Mouse (Mus musculus): ENCODE measurements around the gene Fbxw8. TPM values are rescaled to one million over a fixed set of nuclear protein-coding genes. Genes with fewer than 3 reads are reported as not detected.

The Fbxw8 gene
- total and polyA plus RNA-seq, 2 experiments, result 15.9 to 31.7 TPM

DNA sequence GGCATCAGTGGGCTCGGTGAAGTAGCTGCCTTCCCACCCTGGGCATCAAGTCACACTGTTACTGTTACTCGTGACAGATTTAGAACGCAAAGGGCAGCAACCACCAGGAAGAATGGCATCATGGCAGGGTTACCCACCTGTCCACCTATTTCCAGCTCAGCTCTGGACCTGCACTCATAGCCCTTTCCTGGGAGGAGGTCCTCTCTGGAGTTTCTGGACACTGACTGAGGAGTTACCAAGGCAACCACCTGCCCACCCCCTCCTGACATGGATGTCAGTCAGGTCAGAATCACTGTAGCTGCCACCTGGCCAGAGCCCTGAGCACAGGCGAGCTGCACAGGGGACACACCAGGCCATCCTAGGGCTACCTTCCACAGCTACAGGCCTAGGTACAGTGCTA lies 28.6 kb downstream of the Fbxw8 start:
- Histone ChIP-seq H3K36me3 (ENCODE audit: control insufficient read depth, insufficient read depth, low read length) (peaks cover 7% of the 10 kb centered on the region; the same call in 1 of the 2 replicates), H3K9ac (ENCODE audit: low read depth, low read length) (no peak overlapping the region), H3K27ac (replicated peaks; ENCODE audit: insufficient read depth, low read depth, low read length) (no peak overlapping the region), H3K79me2 (ENCODE audit: control insufficient read depth, insufficient read depth, low read length) (no peaks in the 10 kb centered on the region; the same call in 1 of the 2 replicates), H3K27me3 (ENCODE audit: control insufficient read depth, insufficient read depth, low read length) (no peaks in the 10 kb centered on the region), H3K4me3 (ENCODE audit: insufficient read depth, low read depth, low read length) (no peak overlapping the region), H3K4me1 (ENCODE audit: control insufficient read depth, insufficient read depth, low read length) (no peaks in the 10 kb centered on the region)
- 94% methylated on average over 4 of the region's 4 CpGs for WGBS
- no peak for DNase-seq (ENCODE audit: extremely low read depth, low read depth, low spot score)
- TF ChIP-seq CTCF (IDR thresholded peaks at IDR 0.05; ENCODE audit: low read depth, low read length), result no peak
- no peak for TF ChIP-seq POLR2A (IDR thresholded peaks at IDR 0.05; ENCODE audit: extremely low read depth, insufficient read depth, low read length)

- Histone ChIP-seq H3K27ac (replicated peaks; ENCODE audit: insufficient read depth, low read depth, low read length) (no peak overlapping the region), H3K36me3 (ENCODE audit: control insufficient read depth, insufficient read depth, low read length) (peaks cover 5% of the 10 kb centered on the region; the same call in 1 of the 2 replicates), H3K27me3 (ENCODE audit: control insufficient read depth, insufficient read depth, low read length) (no peaks in the 10 kb centered on the region), H3K79me2 (ENCODE audit: control insufficient read depth, insufficient read depth, low read length) (no peaks in the 10 kb centered on the region), H3K9ac (ENCODE audit: low read depth, low read length) (no peak overlapping the region), H3K4me1 (ENCODE audit: control insufficient read depth, insufficient read depth, low read length) (no peaks in the 10 kb centered on the region), H3K4me3 (ENCODE audit: insufficient read depth, low read depth, low read length) (no peak overlapping the region)
- TF ChIP-seq CTCF (IDR thresholded peaks at IDR 0.05; ENCODE audit: low read depth, low read length) (no peak), POLR2A (IDR thresholded peaks at IDR 0.05; ENCODE audit: extremely low read depth, insufficient read depth, low read length) (no peak)
- 81% methylated on average over 10 of the region's 10 CpGs for WGBS
- DNase-seq (ENCODE audit: extremely low read depth, low read depth, low spot score), result no peak
Measured at GRCm38 (mm10) chr5:118123096-118123495, 32.2 kb downstream of the Fbxw8 start.

GRCm38 (mm10) chr5:118121928-118122327 lies 33.3 kb downstream of the Fbxw8 start:
- Histone ChIP-seq H3K27ac (replicated peaks; ENCODE audit: insufficient read depth, low read depth, low read length) (no peak overlapping the region), H3K4me3 (ENCODE audit: insufficient read depth, low read depth, low read length) (no peak overlapping the region), H3K27me3 (ENCODE audit: control insufficient read depth, insufficient read depth, low read length) (no peaks in the 10 kb centered on the region), H3K79me2 (ENCODE audit: control insufficient read depth, insufficient read depth, low read length) (no peaks in the 10 kb centered on the region), H3K4me1 (ENCODE audit: control insufficient read depth, insufficient read depth, low read length) (no peaks in the 10 kb centered on the region), H3K36me3 (ENCODE audit: control insufficient read depth, insufficient read depth, low read length) (peaks cover 2% of the 10 kb centered on the region; the same call in 1 of the 2 replicates), H3K9ac (ENCODE audit: low read depth, low read length) (no peak overlapping the region)
- WGBS, result 81% methylated on average over 4 of the region's 4 CpGs
- DNase-seq (ENCODE audit: extremely low read depth, low read depth, low spot score), result no peak
- TF ChIP-seq CTCF (IDR thresholded peaks at IDR 0.05; ENCODE audit: low read depth, low read length) (no peak), POLR2A (IDR thresholded peaks at IDR 0.05; ENCODE audit: extremely low read depth, insufficient read depth, low read length) (no peak)

DNA sequence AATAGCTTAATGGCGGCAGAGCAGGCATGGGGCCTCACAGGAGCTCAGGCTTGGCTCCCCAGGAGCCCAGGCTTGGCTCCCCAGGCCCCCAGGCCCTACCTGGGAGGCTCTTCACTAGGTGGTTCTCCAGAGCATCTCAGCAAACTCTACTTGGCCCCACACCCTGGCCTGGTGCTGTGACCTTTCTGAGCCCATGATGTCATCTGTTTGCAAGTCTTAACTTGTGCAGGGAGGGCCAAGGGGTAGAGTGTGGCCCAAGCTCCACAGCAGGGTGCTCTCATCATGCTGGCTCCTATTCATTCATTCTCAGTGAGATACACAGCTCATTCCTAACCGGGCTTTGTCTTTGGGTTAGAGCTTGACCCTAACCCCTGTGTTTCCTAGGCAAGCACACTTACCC lies 34.6 kb downstream of the Fbxw8 start:
- no peak overlapping the region for H3K9ac ChIP-seq (ENCODE audit: low read depth, low read length)
- no peak overlapping the region for H3K4me3 ChIP-seq (ENCODE audit: insufficient read depth, low read depth, low read length)
- H3K4me1 ChIP-seq (ENCODE audit: control insufficient read depth, insufficient read depth, low read length), result no peaks in the 10 kb centered on the region
- no peak overlapping the region for H3K27ac ChIP-seq (replicated peaks; ENCODE audit: insufficient read depth, low read depth, low read length)
- TF ChIP-seq POLR2A (IDR thresholded peaks at IDR 0.05; ENCODE audit: extremely low read depth, insufficient read depth, low read length) (no peak), CTCF (IDR thresholded peaks at IDR 0.05; ENCODE audit: low read depth, low read length) (no peak)
- whole genome bisulfite sequencing, result 64% methylated on average over 2 of the region's 2 CpGs
- DNase-seq (ENCODE audit: extremely low read depth, low read depth, low spot score), result no peak
- no peaks in the 10 kb centered on the region; the same call in 1 of the 2 replicates for H3K36me3 ChIP-seq (ENCODE audit: control insufficient read depth, insufficient read depth, low read length)
- H3K79me2 ChIP-seq (ENCODE audit: control insufficient read depth, insufficient read depth, low read length), result no peaks in the 10 kb centered on the region
- H3K27me3 ChIP-seq (ENCODE audit: control insufficient read depth, insufficient read depth, low read length), result no peaks in the 10 kb centered on the region

DNA sequence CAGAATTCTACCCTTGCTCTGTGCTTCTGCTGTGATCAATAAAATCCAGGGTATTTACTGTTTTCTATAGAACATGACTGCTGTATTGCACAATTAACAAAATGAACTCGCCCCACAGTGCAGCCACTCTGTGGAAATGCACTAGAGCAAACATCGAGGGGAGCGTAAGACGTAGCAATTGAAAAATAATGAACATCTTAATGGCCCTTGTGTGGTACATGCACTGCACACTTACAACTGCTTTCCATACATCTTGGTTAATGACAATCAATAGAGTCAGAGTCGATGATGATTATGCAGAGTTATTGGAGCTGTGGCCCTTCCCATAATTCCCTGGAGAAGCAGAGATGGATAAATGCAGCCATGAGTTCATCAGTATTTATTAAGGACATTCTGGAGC lies 36.3 kb downstream of the Fbxw8 start:
- H3K27ac ChIP-seq (replicated peaks; ENCODE audit: insufficient read depth, low read depth, low read length), result no peak overlapping the region
- no peaks in the 10 kb centered on the region for H3K4me1 ChIP-seq (ENCODE audit: control insufficient read depth, insufficient read depth, low read length)
- whole genome bisulfite sequencing, result 80% methylated on average over 5 of the region's 5 CpGs
- no peak for TF ChIP-seq POLR2A (IDR thresholded peaks at IDR 0.05; ENCODE audit: extremely low read depth, insufficient read depth, low read length)
- TF ChIP-seq CTCF (IDR thresholded peaks at IDR 0.05; ENCODE audit: low read depth, low read length), result no peak
- H3K9ac ChIP-seq (ENCODE audit: low read depth, low read length), result no peak overlapping the region
- H3K36me3 ChIP-seq (ENCODE audit: control insufficient read depth, insufficient read depth, low read length), result no peaks in the 10 kb centered on the region; the same call in 1 of the 2 replicates
- DNase-seq (ENCODE audit: extremely low read depth, low read depth, low spot score), result no peak
- no peaks in the 10 kb centered on the region for H3K27me3 ChIP-seq (ENCODE audit: control insufficient read depth, insufficient read depth, low read length)
- H3K4me3 ChIP-seq (ENCODE audit: insufficient read depth, low read depth, low read length), result no peak overlapping the region
- H3K79me2 ChIP-seq (ENCODE audit: control insufficient read depth, insufficient read depth, low read length), result no peaks in the 10 kb centered on the region

GRCm38 (mm10) chr5:118118351-118118750 lies 36.9 kb downstream of the Fbxw8 start:
- Histone ChIP-seq H3K4me3 (ENCODE audit: insufficient read depth, low read depth, low read length) (no peak overlapping the region), H3K79me2 (ENCODE audit: control insufficient read depth, insufficient read depth, low read length) (no peaks in the 10 kb centered on the region), H3K27me3 (ENCODE audit: control insufficient read depth, insufficient read depth, low read length) (no peaks in the 10 kb centered on the region), H3K9ac (ENCODE audit: low read depth, low read length) (no peak overlapping the region), H3K36me3 (ENCODE audit: control insufficient read depth, insufficient read depth, low read length) (no peaks in the 10 kb centered on the region; the same call in 1 of the 2 replicates), H3K4me1 (ENCODE audit: control insufficient read depth, insufficient read depth, low read length) (no peaks in the 10 kb centered on the region), H3K27ac (replicated peaks; ENCODE audit: insufficient read depth, low read depth, low read length) (no peak overlapping the region)
- DNase-seq (ENCODE audit: extremely low read depth, low read depth, low spot score), result no peak
- 81% methylated on average over 3 of the region's 3 CpGs for WGBS
- no peak for TF ChIP-seq CTCF (IDR thresholded peaks at IDR 0.05; ENCODE audit: low read depth, low read length)
- TF ChIP-seq POLR2A (IDR thresholded peaks at IDR 0.05; ENCODE audit: extremely low read depth, insufficient read depth, low read length), result no peak
